Mouse (Mus musculus): ENCODE measurements around the gene Calhm5. TPM values are rescaled to one million over a fixed set of nuclear protein-coding genes. Genes with fewer than 3 reads are reported as not detected.

The Calhm5 gene
- total RNA-seq, 2 experiments from 2014 or later = 0.87 to 0.93 TPM

DNA sequence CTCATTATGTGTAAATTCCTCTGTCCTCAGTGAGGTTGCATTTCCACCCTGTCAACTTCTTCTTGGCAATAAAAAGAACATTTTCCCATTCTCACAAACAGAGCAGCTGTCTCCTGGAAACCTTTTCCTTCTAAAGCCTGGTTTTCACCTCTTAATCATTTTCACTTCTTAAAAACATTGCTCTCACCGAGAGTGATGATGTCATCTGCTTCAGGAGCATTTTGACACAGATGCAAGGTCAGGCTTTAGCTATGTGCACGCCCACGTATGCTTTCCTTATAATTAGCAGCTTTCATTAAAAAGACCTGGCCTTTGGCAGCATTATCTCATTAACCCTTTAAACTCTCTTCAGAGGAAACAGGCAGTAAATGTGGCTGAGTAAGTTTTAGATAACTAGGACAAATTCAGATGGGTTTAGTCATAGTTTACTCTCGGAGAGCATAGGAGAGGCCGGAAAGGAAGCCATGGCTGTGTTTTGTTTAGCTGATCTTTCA lies 25.3 kb downstream of the Calhm5 start:
- no peak for DNase-seq

DNA sequence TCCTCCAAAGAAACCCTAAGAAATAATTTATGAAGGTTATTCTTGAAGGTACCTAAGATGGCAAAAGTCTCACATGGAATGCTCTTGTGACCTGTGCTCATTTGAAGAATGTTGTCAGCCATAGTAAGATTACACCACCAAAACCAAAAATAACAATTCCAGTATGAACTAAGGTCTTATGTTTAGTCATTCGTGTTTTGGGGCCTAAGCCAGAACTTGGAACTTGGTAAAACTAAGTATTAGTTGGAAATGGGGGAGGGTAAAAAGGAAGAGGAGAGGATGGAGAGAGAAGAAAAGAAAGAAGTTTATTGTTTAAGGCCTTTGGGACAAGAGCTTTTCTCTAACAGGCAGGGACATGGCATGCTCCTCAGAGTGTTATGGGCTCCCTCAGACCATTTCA lies 26.7 kb downstream of the Calhm5 start:
- DNase-seq = no peak

DNA sequence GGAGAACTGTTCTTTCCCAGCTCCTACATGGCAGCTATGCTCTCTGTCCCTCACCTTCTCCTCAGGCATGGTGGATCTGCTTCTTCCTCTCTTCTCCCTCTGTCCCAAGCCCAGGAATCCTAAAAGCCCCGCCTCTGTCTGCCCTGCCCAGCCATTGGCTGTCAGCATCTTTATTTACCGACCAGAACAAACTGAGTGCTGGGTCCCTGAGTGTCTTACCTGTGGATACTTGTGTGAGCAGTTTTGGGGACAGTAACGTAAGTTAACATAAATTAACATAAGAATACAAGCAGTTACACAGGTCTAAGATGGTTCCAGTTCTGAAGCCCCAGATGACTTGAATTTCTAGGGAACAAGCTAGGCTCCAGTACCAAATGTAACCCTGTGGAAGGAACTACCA lies 29.7 kb downstream of the Calhm5 start:
- no peak for DNase-seq

DNA sequence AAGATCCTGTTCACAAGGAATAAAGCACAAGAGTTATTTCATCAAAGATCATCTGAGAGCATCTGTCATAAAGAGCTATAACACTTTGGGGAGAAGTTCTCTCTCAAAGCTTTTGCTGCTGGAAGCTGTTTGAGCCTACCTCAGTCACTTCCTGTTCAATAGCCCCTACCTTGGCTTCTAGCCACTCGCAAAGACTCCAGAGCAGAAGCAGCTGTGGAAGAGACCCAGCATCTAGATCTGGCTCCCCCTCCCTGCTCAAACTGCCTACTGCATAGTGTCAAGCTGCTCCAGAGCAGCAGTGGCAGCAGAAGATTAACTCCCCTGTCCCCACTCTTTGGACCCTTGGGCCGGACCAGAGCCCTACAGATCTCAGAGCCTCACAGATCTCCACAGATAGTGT lies 42.3 kb downstream of the Calhm5 start:
- no peak for DNase-seq

DNA sequence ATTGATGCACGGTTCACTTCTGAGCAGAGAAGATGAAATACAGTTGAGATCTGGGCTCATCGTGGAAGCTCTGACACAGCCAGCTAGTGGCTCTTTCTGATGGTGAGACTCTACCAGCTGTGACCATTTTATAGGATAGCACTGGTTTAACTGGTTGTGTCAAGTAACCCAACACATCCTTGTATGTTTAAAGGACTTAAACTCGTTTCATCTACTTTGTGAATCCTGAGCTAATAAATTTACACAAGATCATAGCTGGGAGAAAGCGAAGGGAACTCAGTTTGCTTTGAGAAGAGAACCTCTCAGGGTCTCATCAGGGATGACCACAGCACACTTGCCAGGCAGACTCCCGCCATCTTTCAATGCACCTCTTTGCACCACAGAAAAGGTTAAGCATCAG lies 52.1 kb downstream of the Calhm5 start, which contains the start of gene Calhm4:
Gene Calhm4, minus strand, starts transcription at position 101 of the 400 bp plus-strand sequence.
- DNase-seq = no peak

Other genes with a start within 250 kb of the Calhm5 start
- gene Sult3a1, start 238.8 kb downstream of the Calhm5 start, total RNA-seq (2021) = not detected
- gene Rsph4a, start 191.4 kb downstream of the Calhm5 start, total RNA-seq (2021) = under 1 TPM in 1 of 2 experiments, not detected in 1; 0.44 TPM
- 1 to 10 TPM; 8.3 to 10.0 TPM for gene Zup1, start 145.2 kb downstream of the Calhm5 start, total RNA-seq (2021)
- gene Rwdd1, start 76.9 kb downstream of the Calhm5 start, total RNA-seq (2021) = 100 to 1,000 TPM; 121 to 123 TPM
- gene Trappc3l, start 58.9 kb downstream of the Calhm5 start, total RNA-seq (2021) = not detected
- gene Calhm4, start 52.2 kb downstream of the Calhm5 start, total RNA-seq (2021) = not detected
- under 1 TPM; 0.40 to 0.69 TPM for gene Calhm6, start 31.5 kb upstream of the Calhm5 start, total RNA-seq (2021)
- gene Dse, start 111.2 kb upstream of the Calhm5 start, total RNA-seq (2021) = 1 to 10 TPM; 4.0 to 4.4 TPM
- gene Tspyl1, start 185.7 kb upstream of the Calhm5 start, total RNA-seq (2021) = 10 to 100 TPM; 62.1 to 64.1 TPM
- gene Tspyl4, start 200.9 kb upstream of the Calhm5 start, total RNA-seq (2021) = 10 to 100 TPM; 11.0 to 11.1 TPM